Mouse (Mus musculus) CD8-positive naive resting alpha-beta T cell, adult 57 days (primary cell): ENCODE results near the gene Kcnn3. TPM values are rescaled to one million over a fixed set of nuclear protein-coding genes. Genes with fewer than 3 reads are reported as not detected.

Source experiments
- total RNA-seq: library from RNA; stranded (reverse); gene quantifications from one replicate; pipeline ENCODE4 v1.2.4, GENCODE M21; 2023

Kcnn3 gene
- total RNA-seq: not detected

DNA sequence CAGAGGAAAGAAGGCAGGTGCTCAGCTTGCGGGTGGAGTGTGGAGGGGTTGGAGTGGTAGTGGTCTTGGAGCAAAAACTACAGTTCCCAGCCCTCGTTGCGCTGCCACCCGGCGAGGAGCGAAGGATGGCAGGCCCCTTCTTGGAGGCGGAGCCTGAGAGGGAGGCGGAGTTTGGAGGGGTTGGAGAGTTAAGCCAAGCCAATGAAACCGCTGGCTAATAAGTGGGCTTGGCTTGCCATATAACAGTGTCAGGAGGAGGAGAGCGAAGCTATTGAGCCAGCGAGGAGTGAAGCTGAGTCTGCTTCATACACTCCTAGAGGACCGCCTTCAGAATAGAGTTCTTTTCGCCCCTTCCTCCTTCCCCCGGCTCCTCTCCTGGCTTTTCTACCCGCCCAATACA lies at the start of gene Kcnn3:
Gene Kcnn3 (plus strand): TSS at position 271 of the 400 bp plus-strand sequence.

DNA sequence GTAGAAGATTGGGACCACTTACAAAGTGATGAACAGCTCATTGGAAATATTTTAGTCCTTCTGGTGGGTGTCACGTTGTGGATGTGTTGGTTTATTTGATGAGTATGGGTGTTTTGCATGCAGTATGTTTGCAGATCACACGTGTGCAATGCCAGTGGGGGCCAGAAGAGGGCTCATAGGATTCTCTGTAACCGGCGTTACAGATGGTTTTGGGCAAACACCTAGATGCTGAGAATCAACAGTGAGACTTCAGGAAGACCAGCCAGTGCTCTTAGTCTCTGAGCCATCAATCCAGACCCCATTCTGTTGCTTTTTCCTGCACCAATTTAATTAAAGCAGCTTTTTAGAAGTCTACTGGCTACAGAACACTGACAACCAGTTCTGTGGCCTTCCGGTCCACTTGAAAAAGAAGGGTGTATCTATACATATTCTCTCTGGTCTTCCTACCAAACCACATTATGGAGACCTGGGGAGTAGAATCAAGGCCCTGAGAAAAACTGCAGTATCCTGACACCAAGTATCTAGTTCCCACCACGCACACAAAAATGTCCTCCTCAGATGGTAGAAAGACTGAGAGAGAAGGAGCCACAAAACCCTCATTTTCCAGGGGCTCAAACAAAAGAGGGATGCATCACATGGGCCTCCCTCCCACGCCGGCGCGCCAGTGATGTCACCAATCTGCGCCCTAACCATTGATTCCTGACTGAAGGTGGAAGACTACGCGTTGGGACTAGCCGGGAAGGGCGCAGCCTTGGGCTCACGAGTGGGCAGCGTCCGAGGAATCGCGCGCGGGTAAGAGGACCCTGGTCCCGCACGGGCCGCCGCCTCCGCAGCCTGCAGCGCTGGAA lies 194.6 kb downstream of the Kcnn3 start, which contains the start of gene Adar:
Gene Adar (plus strand): TSS at position 664 of the 848 bp plus-strand sequence.

Other genes with a start within 250 kb of the Kcnn3 start
- gene Slc50a1, start 249.6 kb upstream of the Kcnn3 start, total RNA-seq: 126 TPM
- not detected for gene Efna1, start 239.0 kb upstream of the Kcnn3 start, total RNA-seq
- gene Efna3, start 197.2 kb upstream of the Kcnn3 start, total RNA-seq: not detected
- gene Efna4, start 182.1 kb upstream of the Kcnn3 start, total RNA-seq: not detected
- gene Adam15, start 170.2 kb upstream of the Kcnn3 start, total RNA-seq: 2.8 TPM
- not detected for gene Dcst2, start 158.2 kb upstream of the Kcnn3 start, total RNA-seq
- gene Dcst1, start 154.9 kb upstream of the Kcnn3 start, total RNA-seq: not detected
- 6.8 TPM for gene Zbtb7b, start 125.4 kb upstream of the Kcnn3 start, total RNA-seq
- not detected for gene Lenep, start 117.4 kb upstream of the Kcnn3 start, total RNA-seq
- gene Flad1, start 108.3 kb upstream of the Kcnn3 start, total RNA-seq: 29.3 TPM
- gene Cks1b, start 101.8 kb upstream of the Kcnn3 start, total RNA-seq: 2.8 TPM
- gene Shc1, start 101.7 kb upstream of the Kcnn3 start, total RNA-seq: 95.4 TPM
- gene Pygo2, start 90.0 kb upstream of the Kcnn3 start, total RNA-seq: 48.9 TPM
- gene Pbxip1, start 83.5 kb upstream of the Kcnn3 start, total RNA-seq: 98.2 TPM
- gene Pmvk, start 65.6 kb upstream of the Kcnn3 start, total RNA-seq: 13.5 TPM
- 145 TPM for gene Adar, start 194.9 kb downstream of the Kcnn3 start, total RNA-seq
- gene Chrnb2, start 244.5 kb downstream of the Kcnn3 start, total RNA-seq: 2.9 TPM